Mouse (Mus musculus): ENCODE measurements at regions not wholly inside any gene's neighbourhood (a gene's known extent, or its start where the extent isn't known, plus 50 kb on each side); places are given as distances from the start of the nearest gene placed in this dataset.

GRCm38 (mm10) chr8:114076701-114077100 is 56.7 kb upstream of the Nudt7 start:
- 86% methylated on average over 5 of the region's 5 CpGs for WGBS
- no peaks in the 10 kb centered on the region for H3K36me3 ChIP-seq (ENCODE audit: control insufficient read depth, insufficient read depth)
- no peaks in the 10 kb centered on the region for H3K27me3 ChIP-seq (replicated peaks; ENCODE audit: control insufficient read depth, insufficient read depth, low read length)
- H3K27ac ChIP-seq (ENCODE audit: low read depth, low read length): no peak overlapping the region
- no peak for TF ChIP-seq CTCF (IDR thresholded peaks at IDR 0.05; ENCODE audit: low read depth)
- H3K4me2 ChIP-seq (replicated peaks; ENCODE audit: low read depth): no peak overlapping the region
- no peaks in the 10 kb centered on the region for H3K4me1 ChIP-seq (replicated peaks; ENCODE audit: control insufficient read depth, insufficient read depth, low read length)
- no peak for ATAC-seq
- no peak overlapping the region for H3K4me3 ChIP-seq (ENCODE audit: low read depth, low read length)
- H3K9ac ChIP-seq (ENCODE audit: low read depth, low read length): no peak overlapping the region
- no peaks in the 10 kb centered on the region for H3K9me3 ChIP-seq (ENCODE audit: control insufficient read depth)

- Histone ChIP-seq H3K27me3 (replicated peaks; ENCODE audit: control insufficient read depth, insufficient read depth, low read length) (no peaks in the 10 kb centered on the region), H3K27ac (ENCODE audit: low read depth, low read length) (no peak overlapping the region), H3K4me3 (ENCODE audit: low read depth, low read length) (no peak overlapping the region), H3K36me3 (ENCODE audit: control insufficient read depth, insufficient read depth) (no peaks in the 10 kb centered on the region), H3K9me3 (ENCODE audit: control insufficient read depth) (no peaks in the 10 kb centered on the region), H3K9ac (ENCODE audit: low read depth, low read length) (no peak overlapping the region), H3K4me1 (replicated peaks; ENCODE audit: control insufficient read depth, insufficient read depth, low read length) (no peaks in the 10 kb centered on the region), H3K4me2 (replicated peaks; ENCODE audit: low read depth) (no peak overlapping the region)
- peak; percentile 95 for TF ChIP-seq CTCF (IDR thresholded peaks at IDR 0.05; ENCODE audit: low read depth)
- ATAC-seq: peak; percentile 53; the same call in 1 of the 2 replicates
- 14% methylated on average over 10 of the region's 10 CpGs for WGBS
Observed at GRCm38 (mm10) chr8:114081049-114081756, 52.2 kb upstream of the Nudt7 start.

GRCm38 (mm10) chr8:114081757-114082059 is 51.6 kb upstream of the Nudt7 start:
- Histone ChIP-seq H3K27me3 (replicated peaks; ENCODE audit: control insufficient read depth, insufficient read depth, low read length) (no peaks in the 10 kb centered on the region), H3K27ac (ENCODE audit: low read depth, low read length) (no peak overlapping the region), H3K36me3 (ENCODE audit: control insufficient read depth, insufficient read depth) (no peaks in the 10 kb centered on the region), H3K4me2 (replicated peaks; ENCODE audit: low read depth) (no peak overlapping the region), H3K4me3 (ENCODE audit: low read depth, low read length) (no peak overlapping the region), H3K9ac (ENCODE audit: low read depth, low read length) (no peak overlapping the region), H3K9me3 (ENCODE audit: control insufficient read depth) (no peaks in the 10 kb centered on the region), H3K4me1 (replicated peaks; ENCODE audit: control insufficient read depth, insufficient read depth, low read length) (no peaks in the 10 kb centered on the region)
- no peak for ATAC-seq
- WGBS: 62% methylated on average over 3 of the region's 3 CpGs
- TF ChIP-seq CTCF (IDR thresholded peaks at IDR 0.05; ENCODE audit: low read depth): no peak

Measured in intestine, postnatal 0 days (tissue).